Mouse (Mus musculus): Measurements from ENCODE around the gene Mx1.

GRCm38 (mm10) chr16:97497682-97498081 lies 35.0 kb upstream of the Mx1 start:
- TF ChIP-seq POLR2A (IDR thresholded peaks at IDR 0.05; ENCODE audit: insufficient read depth, low read depth, low read length) (no peak), CTCF (IDR thresholded peaks at IDR 0.05; ENCODE audit: insufficient read depth, low read depth, low read length) (no peak)

All from olfactory bulb, adult 2 months (tissue).